Mouse (Mus musculus): ENCODE measurements at regions not wholly inside any gene's neighbourhood (a gene's known extent, or its start where the extent isn't known, plus 50 kb on each side); places are given as distances from the start of the nearest gene placed in this dataset.

GRCm38 (mm10) chr8:49243002-49243401 lies 399.3 kb upstream of the Tenm3 start:
- DNase-seq (ENCODE audit: extremely low spot score, low spot score), result no peak

DNA sequence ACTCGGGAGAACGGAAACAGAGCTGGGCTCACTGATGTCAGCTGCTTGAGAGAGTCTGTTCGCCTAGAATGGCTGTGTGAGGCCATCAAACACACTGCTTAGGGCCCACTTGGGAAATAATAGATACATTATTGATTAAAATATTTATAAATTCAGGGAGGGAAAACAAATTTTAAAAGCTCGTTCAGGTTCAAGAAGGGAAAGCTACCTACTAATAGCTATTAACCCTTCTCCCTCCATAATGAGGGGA lies 393.0 kb upstream of the Tenm3 start:
- no peak for DNase-seq (ENCODE audit: extremely low spot score, low spot score)

DNA sequence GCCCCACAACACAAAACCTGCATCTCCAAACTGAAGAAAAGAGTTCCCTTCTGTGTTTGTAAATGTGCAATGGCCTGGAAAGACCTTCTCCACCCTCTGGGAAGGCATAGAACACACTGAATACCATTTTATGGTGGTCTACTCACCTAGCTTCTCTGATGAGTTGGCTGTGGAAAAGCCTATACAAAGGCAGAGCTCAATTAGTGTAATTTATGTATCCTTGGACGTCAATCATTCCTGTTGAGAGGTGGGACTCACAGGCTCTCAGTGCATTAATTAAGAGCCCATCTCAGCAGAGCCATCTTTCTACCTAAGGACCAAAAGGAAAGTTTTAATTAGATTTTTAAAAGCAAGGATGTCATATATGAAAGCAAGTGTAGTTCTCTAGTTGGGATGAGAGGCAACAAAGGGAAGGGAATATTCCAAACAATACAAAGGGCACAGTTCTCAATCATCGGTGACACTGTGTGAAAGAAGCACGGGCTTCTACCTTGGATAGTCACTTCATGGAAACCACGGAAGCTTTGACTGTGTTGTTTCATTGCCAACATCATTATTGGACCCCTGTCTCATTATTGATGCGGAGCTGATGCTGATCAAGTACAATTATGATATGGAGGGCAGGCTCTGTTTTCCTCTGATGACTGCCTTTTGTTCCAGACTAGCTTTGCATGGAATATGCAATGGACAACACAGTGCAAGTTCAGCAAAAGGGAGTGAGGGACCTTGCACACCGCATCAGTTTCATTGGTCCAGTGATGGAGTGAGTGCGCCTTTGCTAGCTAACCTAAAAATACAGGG lies 392.5 kb upstream of the Tenm3 start:
- DNase-seq (ENCODE audit: extremely low spot score, low spot score), result no peak

GRCm38 (mm10) chr8:49223841-49224420 lies 380.2 kb upstream of the Tenm3 start:
- no peak for DNase-seq (ENCODE audit: extremely low spot score, low spot score)

DNA sequence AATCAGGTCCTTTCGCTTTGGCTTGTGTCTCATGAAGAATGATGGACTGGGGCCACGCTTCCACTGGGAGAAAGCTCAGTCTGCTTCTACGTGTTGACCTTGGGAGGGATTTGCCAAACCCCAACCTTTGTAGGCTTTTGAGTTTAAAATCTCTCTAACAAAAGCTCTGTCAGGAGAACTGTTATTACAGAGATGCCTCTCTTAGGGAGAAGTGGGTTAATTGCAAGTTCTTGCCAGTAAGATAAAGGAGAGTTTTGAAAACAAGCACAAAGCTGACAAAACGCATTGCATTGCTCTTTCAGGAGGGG lies 351.5 kb upstream of the Tenm3 start:
- DNase-seq (ENCODE audit: extremely low spot score, low spot score), result no peak

GRCm38 (mm10) chr8:49194592-49195332 lies 351.0 kb upstream of the Tenm3 start:
- DNase-seq (ENCODE audit: extremely low spot score, low spot score), result no peak

DNA sequence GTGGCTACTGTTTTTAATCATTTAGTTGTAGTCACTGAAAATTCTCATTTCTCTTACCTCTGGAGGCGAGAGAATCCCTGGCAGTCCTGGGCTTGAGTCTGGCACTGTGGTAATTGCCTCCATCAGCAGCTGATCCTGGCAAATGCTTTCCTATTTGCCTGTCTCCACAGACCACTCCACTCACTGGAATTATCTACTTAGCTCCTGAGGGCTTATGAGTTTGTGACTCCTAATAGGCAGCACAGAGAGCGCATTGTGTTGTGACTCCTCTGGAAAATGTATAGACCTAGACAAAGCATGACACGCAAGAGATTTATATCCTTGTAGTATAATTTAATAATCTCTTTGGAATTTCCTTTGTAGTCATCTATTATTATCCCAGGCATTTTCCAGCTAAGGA lies 343.1 kb upstream of the Tenm3 start:
- no peak for DNase-seq (ENCODE audit: extremely low spot score, low spot score)

DNA sequence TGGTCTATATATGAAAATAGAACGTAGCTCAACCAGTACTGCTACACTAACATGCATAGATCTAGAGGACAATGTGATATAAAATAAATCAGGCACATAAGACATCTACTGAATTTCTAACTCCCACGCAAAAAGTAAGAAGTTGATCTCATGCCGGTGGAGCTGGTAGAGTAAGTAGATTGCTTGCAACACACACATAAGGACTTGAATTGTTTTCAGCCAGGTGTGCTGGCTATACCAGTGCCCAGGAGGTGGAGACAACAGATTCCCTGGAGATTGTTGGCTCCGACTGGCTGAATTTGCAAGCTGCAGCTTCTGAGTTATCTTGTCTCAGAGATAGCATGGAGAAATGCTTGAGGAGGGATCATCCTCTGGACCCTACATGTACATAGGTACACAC lies 331.6 kb upstream of the Tenm3 start:
- no peak for DNase-seq (ENCODE audit: extremely low spot score, low spot score)

GRCm38 (mm10) chr8:49174956-49175355 lies 331.2 kb upstream of the Tenm3 start:
- DNase-seq (ENCODE audit: extremely low spot score, low spot score), result no peak

DNA sequence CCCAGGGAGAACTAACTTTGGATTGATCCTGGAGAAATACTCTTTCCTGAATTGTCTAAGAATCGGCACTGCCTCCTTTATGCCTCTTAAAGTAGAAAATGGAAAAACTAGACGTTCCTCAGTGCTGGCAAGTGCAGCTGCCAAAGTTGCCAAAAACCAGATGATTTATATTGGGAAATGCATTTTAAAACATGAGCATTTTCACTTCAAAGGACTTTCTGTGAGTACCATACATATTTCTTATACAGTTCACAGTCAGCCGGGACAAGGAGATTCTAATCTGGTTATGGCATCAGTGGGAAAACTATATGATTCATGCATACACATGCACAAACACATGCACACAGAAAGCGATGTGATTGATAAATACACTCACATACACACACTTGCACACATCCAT lies 315.6 kb upstream of the Tenm3 start:
- DNase-seq (ENCODE audit: extremely low spot score, low spot score), result no peak

- no peak for DNase-seq (ENCODE audit: extremely low spot score, low spot score)
Measured at GRCm38 (mm10) chr8:49158201-49158600, 314.4 kb upstream of the Tenm3 start.

DNA sequence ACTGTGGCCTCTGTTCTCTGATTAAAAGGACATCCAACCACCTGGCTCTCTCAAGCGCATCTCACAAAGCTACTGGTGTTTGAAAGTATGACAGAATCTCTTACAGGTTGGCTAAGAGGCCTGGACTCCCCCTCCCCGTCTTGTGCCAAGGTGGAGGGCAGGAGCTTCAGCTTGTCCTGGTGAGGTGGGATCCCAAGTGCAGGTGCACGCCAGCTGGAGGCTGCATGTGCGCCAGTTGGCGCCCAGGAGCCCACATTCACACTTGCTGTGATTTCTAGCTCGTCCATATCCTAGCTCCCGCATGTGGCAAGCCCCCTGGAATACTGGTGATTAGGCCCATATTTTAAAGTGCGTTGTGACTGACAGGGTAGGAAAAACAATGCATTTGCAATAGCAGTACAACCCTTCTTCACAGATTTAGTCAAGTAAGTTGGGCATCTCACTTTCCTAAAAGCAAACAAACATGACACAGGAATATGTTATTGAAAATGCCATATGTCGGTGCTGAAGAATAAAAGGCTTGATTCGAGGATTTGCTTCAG lies 292.8 kb upstream of the Tenm3 start:
- no peak for DNase-seq (ENCODE audit: extremely low spot score, low spot score)

DNA sequence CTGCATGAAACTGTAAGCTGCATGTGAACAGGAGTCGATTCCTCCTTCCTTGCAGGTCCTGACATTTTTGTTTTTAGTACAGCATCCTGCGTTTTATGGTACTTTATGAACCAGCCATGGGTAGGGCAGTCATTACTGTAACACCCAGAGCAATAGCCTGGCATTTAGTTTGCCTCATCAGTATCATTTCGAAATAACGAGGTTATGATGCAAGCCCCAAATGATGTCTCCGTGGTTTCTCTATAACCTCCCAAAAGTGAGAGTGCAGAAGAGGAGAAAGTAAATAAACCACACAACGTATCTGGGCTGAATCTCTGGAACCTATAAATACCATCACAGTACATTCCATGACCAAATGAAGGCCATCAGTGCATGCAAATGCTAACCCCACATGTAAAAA lies 265.3 kb upstream of the Tenm3 start:
- DNase-seq (ENCODE audit: extremely low spot score, low spot score), result no peak

DNA sequence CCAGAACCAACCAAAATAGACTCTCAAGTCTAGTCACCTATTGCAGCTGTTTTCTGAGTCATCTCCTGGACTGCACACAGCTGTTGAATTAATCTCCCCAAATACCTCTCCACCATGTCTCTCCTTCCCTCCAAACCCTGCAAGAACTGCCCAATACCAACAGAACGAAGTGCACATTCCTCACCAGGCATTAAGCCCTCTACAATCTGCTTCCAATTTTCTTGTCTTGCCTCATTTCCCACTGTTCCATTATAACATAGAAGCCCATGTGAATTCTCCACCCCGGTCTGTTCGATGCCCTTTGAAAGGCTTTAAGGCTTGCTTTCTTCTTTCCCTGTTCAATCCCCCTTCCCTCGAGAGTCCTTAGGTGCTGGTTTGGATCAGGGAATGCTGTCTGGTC lies 264.9 kb upstream of the Tenm3 start:
- no peak for DNase-seq (ENCODE audit: extremely low spot score, low spot score)

GRCm38 (mm10) chr8:49106531-49106930 lies 262.8 kb upstream of the Tenm3 start:
- no peak for DNase-seq (ENCODE audit: extremely low spot score, low spot score)

GRCm38 (mm10) chr8:49101156-49101555 lies 257.4 kb upstream of the Tenm3 start:
- no peak for DNase-seq (ENCODE audit: extremely low spot score, low spot score)

GRCm38 (mm10) chr8:49084191-49084875 lies 240.6 kb upstream of the Tenm3 start:
- no peak for DNase-seq (ENCODE audit: extremely low spot score, low spot score)

- DNase-seq (ENCODE audit: extremely low spot score, low spot score), result no peak
Measured at GRCm38 (mm10) chr8:49069451-49069850, 225.7 kb upstream of the Tenm3 start.

DNA sequence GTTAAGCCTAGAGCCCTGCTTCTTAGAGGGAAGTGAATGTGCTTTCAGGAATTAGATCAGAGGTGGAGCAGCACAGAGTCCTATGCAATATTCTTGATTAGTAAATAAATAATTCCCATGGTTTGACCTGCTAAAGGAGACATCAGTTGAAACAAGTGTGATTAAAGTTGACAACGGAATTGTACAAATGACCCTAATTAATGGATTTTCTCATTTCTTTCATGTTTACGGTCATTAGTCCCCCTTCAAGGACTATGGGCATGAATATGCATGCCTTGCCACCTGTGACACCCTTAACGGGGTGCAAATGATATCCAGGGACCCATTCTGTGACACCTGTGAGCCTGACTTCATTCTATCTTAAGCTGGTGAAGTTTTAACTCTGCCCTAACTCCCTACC lies 219.5 kb upstream of the Tenm3 start:
- no peak for DNase-seq (ENCODE audit: extremely low spot score, low spot score)

- no peak for DNase-seq (ENCODE audit: extremely low spot score, low spot score)
Measured at GRCm38 (mm10) chr8:49043236-49043635, 199.5 kb upstream of the Tenm3 start.

- DNase-seq (ENCODE audit: extremely low spot score, low spot score), result no peak
Measured at GRCm38 (mm10) chr8:49035970-49036700, 192.4 kb upstream of the Tenm3 start.
